Mouse (Mus musculus) embryonic facial prominence, embryonic 11.5 days (tissue): Measurements from ENCODE around the gene Fxn. TPM values are rescaled to one million over a fixed set of nuclear protein-coding genes. Genes with fewer than 3 reads are reported as not detected.

ENCODE experiments used
- ATAC-seq: fragments of 200-750 bp; cut with Nextera tagmentation; replicated peaks from 2 replicates; pipeline ENCODE4 v1.8.0; 2017; ENCODE audit warnings: low read depth; ENCODE audit not compliant: insufficient number of reproducible peaks, low FRiP score, low TSS enrichment
- DNase-seq: peaks from one replicate; pipeline ENCODE4 v3.0.0-alpha.2; 2015; ENCODE audit warnings: low spot score
- H3K27ac ChIP-seq: fragments of 300-500 bp; sonication (generic); replicated peaks from 2 replicates; pipeline ENCODE4 v1.5.1; 2014; ENCODE audit warnings: mild to moderate bottlenecking, low read depth, low read length, control low read depth
- H3K27me3 ChIP-seq: fragments of 300-500 bp; sonication (generic); 2 replicates; pipeline ENCODE4 v1.6.1; 2014; ENCODE audit warnings: mild to moderate bottlenecking, low read length, moderate library complexity, mixed read lengths; ENCODE audit not compliant: control insufficient read depth, insufficient read depth
- H3K36me3 ChIP-seq: fragments of 300-500 bp; sonication (generic); replicated peaks from 2 replicates; pipeline ENCODE4 v1.6.1; 2014; ENCODE audit warnings: low read depth, mild to moderate bottlenecking, low read length, moderate library complexity, mixed read lengths; ENCODE audit not compliant: control insufficient read depth, insufficient read depth
- H3K4me1 ChIP-seq: fragments of 300-500 bp; sonication (generic); 2 replicates; pipeline ENCODE4 v1.6.1; 2014; ENCODE audit warnings: low read length, mixed read lengths; ENCODE audit not compliant: control insufficient read depth, insufficient read depth
- H3K4me2 ChIP-seq: fragments of 300-500 bp; sonication (generic); 2 replicates; pipeline ENCODE4 v1.6.1; 2014; ENCODE audit warnings: low read depth, mild to moderate bottlenecking, control low read depth, low read length, moderate library complexity
- H3K4me3 ChIP-seq: fragments of 300-500 bp; sonication (generic); 2 replicates; pipeline ENCODE4 v1.5.1; 2014; ENCODE audit warnings: low read depth, low read length, control low read depth
- H3K9ac ChIP-seq: fragments of 300-500 bp; sonication (generic); replicated peaks from 2 replicates; pipeline ENCODE4 v1.6.1; 2014; ENCODE audit warnings: mild to moderate bottlenecking, control low read depth, low read length
- H3K9me3 ChIP-seq: fragments of 300-500 bp; sonication (generic); replicated peaks from 2 replicates; pipeline ENCODE4 v1.6.1; 2016; ENCODE audit warnings: mild to moderate bottlenecking, low read length, inconsistent platforms, mixed read lengths; ENCODE audit not compliant: control insufficient read depth
- WGBS: fragments of 180-500 bp; shearing (Covaris S2); extraction: QIAGEN DNeasy Blood & Tissue Kit; methylation state at CpG from one replicate; pipeline ENCODE4 v1.1.7; 2014; 5-methylcytosine and 5-hydroxymethylcytosine counted together
- polyA plus RNA-seq: library from polyadenylated mRNA; unstranded; fragments of >200 nt; fragmentation: Nextera tagmentation; extraction: Ambion mirVana; gene quantifications from 2 replicates; pipeline ENCODE4 v1.2.1, GENCODE M21; 2014

Fxn gene
- polyA plus RNA-seq, 1 experiment from 2014 or later = 58.0 TPM

GRCm38 (mm10) chr19:24214939-24215338 lies 65.5 kb downstream of the Fxn start:
- no peak for ATAC-seq
- 78% methylated on average over 7 of the region's 7 CpGs for WGBS
- no peak overlapping the region for H3K4me2 ChIP-seq

DNA sequence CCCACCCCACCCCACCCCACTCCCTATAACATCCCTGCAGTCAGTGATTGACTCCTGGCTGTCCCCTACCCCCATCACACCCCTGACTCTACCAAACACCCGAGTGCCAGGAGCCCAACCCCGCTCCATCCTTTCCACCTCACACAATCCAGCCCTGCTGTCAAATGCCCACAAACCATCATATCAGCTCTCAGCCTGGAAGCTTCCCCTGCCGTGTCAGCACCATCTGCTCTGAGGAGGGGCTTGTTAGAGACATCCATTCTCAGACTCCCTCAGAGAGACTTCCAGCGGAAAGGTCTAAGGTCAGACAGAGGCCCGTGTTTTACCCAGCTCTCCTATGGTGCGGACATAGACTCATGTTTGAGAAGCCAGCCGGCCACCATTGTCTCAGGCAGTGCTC lies 67.1 kb downstream of the Fxn start:
- Histone ChIP-seq H3K9ac (no peak overlapping the region), H3K36me3 (no peaks in the 10 kb centered on the region), H3K4me1 (no peaks in the 10 kb centered on the region), H3K27me3 (no peaks in the 10 kb centered on the region), H3K9me3 (no peaks in the 10 kb centered on the region), H3K4me2 (no peak overlapping the region), H3K27ac (no peak overlapping the region), H3K4me3 (no peak overlapping the region)
- no peak for DNase-seq
- ATAC-seq = no peak; the same call in 1 of the 2 replicates
- WGBS = 39% methylated on average over 7 of the region's 7 CpGs

More at GRCm38 (mm10) chr19:24214939-24215338, 65.5 kb downstream of the Fxn start:
- Histone ChIP-seq H3K9ac (no peak overlapping the region), H3K4me1 (no peaks in the 10 kb centered on the region), H3K36me3 (no peaks in the 10 kb centered on the region), H3K9me3 (no peaks in the 10 kb centered on the region), H3K27me3 (no peaks in the 10 kb centered on the region), H3K27ac (no peak overlapping the region), H3K4me3 (no peak overlapping the region)
- DNase-seq = no peak

- Histone ChIP-seq H3K27me3 (no peaks in the 10 kb centered on the region), H3K4me1 (no peaks in the 10 kb centered on the region), H3K9ac (no peak overlapping the region), H3K4me3 (no peak overlapping the region), H3K27ac (no peak overlapping the region), H3K4me2 (no peak overlapping the region), H3K9me3 (no peaks in the 10 kb centered on the region), H3K36me3 (no peaks in the 10 kb centered on the region)
- 80% methylated on average over 12 of the region's 12 CpGs for WGBS
- ATAC-seq (no peak), DNase-seq (no peak)
Observed at GRCm38 (mm10) chr19:24212552-24213249, 67.7 kb downstream of the Fxn start.

Other genes with a start within 250 kb of the Fxn start
- 0.53 and 1.6 TPM in 2 replicates for gene Fam189a2, start 249.6 kb downstream of the Fxn start, polyA plus RNA-seq
- 22.4 and 24.5 TPM in 2 replicates for gene Tjp2, start 55.6 kb downstream of the Fxn start, polyA plus RNA-seq
- 42.2 and 43.8 TPM in 2 replicates for gene Fam122a, start 196.8 kb upstream of the Fxn start, polyA plus RNA-seq